Mouse (Mus musculus): ENCODE data around the gene G6pc2. TPM values are rescaled to one million over a fixed set of nuclear protein-coding genes. Genes with fewer than 3 reads are reported as not detected.

G6pc2 gene
- polyA plus RNA-seq, 1 experiment from 2014 or later = not detected

GRCm38 (mm10) chr2:69191059-69191458, 19.8 kb upstream of the G6pc2 start:
- no peak overlapping the region for H3K27ac ChIP-seq (ENCODE audit: low read depth)
- no peaks in the 10 kb centered on the region for H3K27me3 ChIP-seq (ENCODE audit: insufficient read depth, low read length)
- no peak for TF ChIP-seq CTCF (IDR thresholded peaks at IDR 0.05; ENCODE audit: low read depth)
- peaks cover 39% of the 10 kb centered on the region for H3K36me3 ChIP-seq (ENCODE audit: insufficient read depth)
- H3K4me2 ChIP-seq = no peak overlapping the region
- H3K4me1 ChIP-seq (ENCODE audit: insufficient read depth) = no peaks in the 10 kb centered on the region
- H3K9me3 ChIP-seq (ENCODE audit: low read depth, low read length) = no peaks in the 10 kb centered on the region
- DNase-seq = no peak
- WGBS = 86% methylated on average over 5 of the region's 5 CpGs
- ATAC-seq (ENCODE audit: insufficient read depth) = no peak
- H3K4me3 ChIP-seq (ENCODE audit: low read depth, low read length) = no peak overlapping the region
- no peak overlapping the region for H3K9ac ChIP-seq

- no peaks in the 10 kb centered on the region for H3K9me3 ChIP-seq (ENCODE audit: low read depth, low read length)
- ATAC-seq (ENCODE audit: insufficient read depth) (no peak; the same call in 1 of the 2 replicates), DNase-seq (no peak)
- no peaks in the 10 kb centered on the region for H3K27me3 ChIP-seq (ENCODE audit: insufficient read depth, low read length)
- WGBS = 81% methylated on average over 5 of the region's 5 CpGs
- peaks cover 52% of the 10 kb centered on the region for H3K36me3 ChIP-seq (ENCODE audit: insufficient read depth)
- no peak overlapping the region for H3K4me2 ChIP-seq
- H3K4me1 ChIP-seq (ENCODE audit: insufficient read depth) = no peaks in the 10 kb centered on the region
- no peak for TF ChIP-seq CTCF (IDR thresholded peaks at IDR 0.05; ENCODE audit: low read depth)
- no peak overlapping the region for H3K4me3 ChIP-seq (ENCODE audit: low read depth, low read length)
- no peak overlapping the region for H3K9ac ChIP-seq
- no peak overlapping the region for H3K27ac ChIP-seq (ENCODE audit: low read depth)
These were observed 17.3 kb upstream of the G6pc2 start for GRCm38 (mm10) chr2:69193555-69193954.

GRCm38 (mm10) chr2:69205185-69205584, 5.7 kb upstream of the G6pc2 start:
- no peak for TF ChIP-seq CTCF (IDR thresholded peaks at IDR 0.05; ENCODE audit: low read depth)
- H3K9ac ChIP-seq = peak overlapping the region; percentile 85
- no peaks in the 10 kb centered on the region for H3K27me3 ChIP-seq (ENCODE audit: insufficient read depth, low read length)
- H3K4me3 ChIP-seq (ENCODE audit: low read depth, low read length) = peak overlapping the region; percentile 85
- H3K9me3 ChIP-seq (ENCODE audit: low read depth, low read length) = no peaks in the 10 kb centered on the region
- H3K36me3 ChIP-seq (ENCODE audit: insufficient read depth) = peaks cover 27% of the 10 kb centered on the region
- peak; percentile 15 for DNase-seq
- no peak for ATAC-seq (ENCODE audit: insufficient read depth)
- peak overlapping the region; percentile 73 for H3K4me2 ChIP-seq
- H3K4me1 ChIP-seq (ENCODE audit: insufficient read depth) = no peaks in the 10 kb centered on the region
- 12% methylated on average over 6 of the region's 6 CpGs for WGBS
- H3K27ac ChIP-seq (ENCODE audit: low read depth) = no peak overlapping the region

GRCm38 (mm10) chr2:69205791-69206351, 5.0 kb upstream of the G6pc2 start, which contains the start of gene Spc25:
Gene Spc25 (minus strand): TSS chr2:69206194.
- Histone ChIP-seq H3K9ac (peak within 1 kb of the TSS; percentile 85), H3K36me3 (ENCODE audit: insufficient read depth) (peaks cover 25% of the 10 kb centered on the region), H3K4me1 (ENCODE audit: insufficient read depth) (no peaks in the 10 kb centered on the region), H3K27ac (ENCODE audit: low read depth) (peak within 1 kb of the TSS; percentile 84), H3K27me3 (ENCODE audit: insufficient read depth, low read length) (no peaks in the 10 kb centered on the region), H3K4me3 (ENCODE audit: low read depth, low read length) (peak within 1 kb of the TSS; percentile 85), H3K4me2 (peak within 1 kb of the TSS; percentile 73), H3K9me3 (ENCODE audit: low read depth, low read length) (no peaks in the 10 kb centered on the region)
- ATAC-seq (ENCODE audit: insufficient read depth) (peak; percentile 99), DNase-seq (peak; percentile 98)
- TF ChIP-seq CTCF (IDR thresholded peaks at IDR 0.05; ENCODE audit: low read depth) = peak; percentile 55
- under 1% methylated on average over 46 of the region's 46 CpGs for WGBS

GRCm38 (mm10) chr2:69206523-69206922, 4.3 kb upstream of the G6pc2 start:
- 14% methylated on average over 7 of the region's 7 CpGs for WGBS
- Histone ChIP-seq H3K9me3 (ENCODE audit: low read depth, low read length) (no peaks in the 10 kb centered on the region), H3K4me2 (peak overlapping the region; percentile 56), H3K27me3 (ENCODE audit: insufficient read depth, low read length) (no peaks in the 10 kb centered on the region), H3K4me3 (ENCODE audit: low read depth, low read length) (peak overlapping the region; percentile 85), H3K9ac (no peak overlapping the region), H3K4me1 (ENCODE audit: insufficient read depth) (no peaks in the 10 kb centered on the region), H3K36me3 (ENCODE audit: insufficient read depth) (peaks cover 19% of the 10 kb centered on the region), H3K27ac (ENCODE audit: low read depth) (no peak overlapping the region)
- no peak for TF ChIP-seq CTCF (IDR thresholded peaks at IDR 0.05; ENCODE audit: low read depth)
- DNase-seq (peak; percentile 47), ATAC-seq (ENCODE audit: insufficient read depth) (peak; percentile 21; the same call in 1 of the 2 replicates)

GRCm38 (mm10) chr2:69209684-69210083, 1.2 kb upstream of the G6pc2 start:
- Histone ChIP-seq H3K36me3 (ENCODE audit: insufficient read depth) (no peaks in the 10 kb centered on the region), H3K27me3 (ENCODE audit: insufficient read depth, low read length) (no peaks in the 10 kb centered on the region), H3K9me3 (ENCODE audit: low read depth, low read length) (no peaks in the 10 kb centered on the region), H3K27ac (ENCODE audit: low read depth) (no peak overlapping the region), H3K9ac (no peak overlapping the region), H3K4me2 (no peak overlapping the region), H3K4me3 (ENCODE audit: low read depth, low read length) (no peak overlapping the region), H3K4me1 (ENCODE audit: insufficient read depth) (no peaks in the 10 kb centered on the region)
- no peak for TF ChIP-seq CTCF (IDR thresholded peaks at IDR 0.05; ENCODE audit: low read depth)
- ATAC-seq (ENCODE audit: insufficient read depth) (no peak), DNase-seq (no peak)
- 90% methylated on average over 3 of the region's 3 CpGs for WGBS

- WGBS = 66% methylated on average over 10 of the region's 10 CpGs
- Histone ChIP-seq H3K9me3 (ENCODE audit: low read depth, low read length) (no peaks in the 10 kb centered on the region), H3K4me2 (no peak overlapping the region), H3K36me3 (ENCODE audit: insufficient read depth) (no peaks in the 10 kb centered on the region), H3K27me3 (ENCODE audit: insufficient read depth, low read length) (no peaks in the 10 kb centered on the region), H3K4me1 (ENCODE audit: insufficient read depth) (no peaks in the 10 kb centered on the region), H3K4me3 (ENCODE audit: low read depth, low read length) (no peak overlapping the region), H3K9ac (no peak overlapping the region), H3K27ac (ENCODE audit: low read depth) (no peak overlapping the region)
- no peak for TF ChIP-seq CTCF (IDR thresholded peaks at IDR 0.05; ENCODE audit: low read depth)
- DNase-seq (no peak), ATAC-seq (ENCODE audit: insufficient read depth) (no peak)
These were observed 1.8 kb downstream of the G6pc2 start for GRCm38 (mm10) chr2:69212652-69213051.

Measured in lung, embryonic 14.5 days (tissue).